Mouse (Mus musculus): ENCODE measurements around the gene Gm3336. TPM values are rescaled to one million over a fixed set of nuclear protein-coding genes. Genes with fewer than 3 reads are reported as not detected.

Gene Gm3336
- not detected in 2 replicates for polyA plus RNA-seq (2011; ENCODE audit: insufficient read depth, insufficient read length, low replicate concordance, missing spikeins)

GRCm38 (mm10) chr8:70718297-70718696 lies at the start of gene Gm3336:
TSS of gene Gm3336 (plus strand) at chr8:70718543.
- Histone ChIP-seq H3K27ac (ENCODE audit: control insufficient read depth, insufficient read depth, low read depth, low read length, poor library complexity) (no peak within 1 kb of the TSS; the same call in 1 of the 2 replicates), H3K4me3 (replicated peaks; ENCODE audit: control insufficient read depth, low read depth, low read length) (no peak within 1 kb of the TSS), H3K4me1 (ENCODE audit: control insufficient read depth, insufficient read depth, low read length) (no peaks in the 10 kb centered on the region)
- peak; percentile 78 for TF ChIP-seq CTCF (IDR thresholded peaks at IDR 0.05; ENCODE audit: control insufficient read depth, insufficient read depth, low read length)
- TF ChIP-seq POLR2A (IDR thresholded peaks at IDR 0.05; ENCODE audit: borderline replicate concordance, control insufficient read depth, low read depth, low read length), result no peak; the same call in 1 of the 2 replicates
- 2% methylated on average over 19 of the region's 19 CpGs for WGBS

GRCm38 (mm10) chr8:70671615-70672324 lies 46.6 kb upstream of the Gm3336 start:
- peaks cover 6% of the 10 kb centered on the region; the same call in 1 of the 2 replicates for H3K4me1 ChIP-seq (ENCODE audit: control insufficient read depth, insufficient read depth, low read length)
- H3K4me3 ChIP-seq (replicated peaks; ENCODE audit: control insufficient read depth, low read depth, low read length), result no peak overlapping the region
- H3K27ac ChIP-seq (ENCODE audit: control insufficient read depth, insufficient read depth, low read depth, low read length, poor library complexity), result no peak overlapping the region
- WGBS, result 88% methylated on average over 10 of the region's 10 CpGs
- TF ChIP-seq POLR2A (IDR thresholded peaks at IDR 0.05; ENCODE audit: borderline replicate concordance, control insufficient read depth, low read depth, low read length) (no peak), CTCF (IDR thresholded peaks at IDR 0.05; ENCODE audit: control insufficient read depth, insufficient read depth, low read length) (no peak)

GRCm38 (mm10) chr8:70672325-70673078 lies 45.8 kb upstream of the Gm3336 start:
- Histone ChIP-seq H3K4me3 (replicated peaks; ENCODE audit: control insufficient read depth, low read depth, low read length) (peak overlapping the region; percentile 48), H3K27ac (ENCODE audit: control insufficient read depth, insufficient read depth, low read depth, low read length, poor library complexity) (peak overlapping the region; percentile 23), H3K4me1 (ENCODE audit: control insufficient read depth, insufficient read depth, low read length) (peaks cover 6% of the 10 kb centered on the region; the same call in 1 of the 2 replicates)
- 34% methylated on average over 19 of the region's 19 CpGs for WGBS
- no peak for TF ChIP-seq POLR2A (IDR thresholded peaks at IDR 0.05; ENCODE audit: borderline replicate concordance, control insufficient read depth, low read depth, low read length)
- TF ChIP-seq CTCF (IDR thresholded peaks at IDR 0.05; ENCODE audit: control insufficient read depth, insufficient read depth, low read length), result no peak

- WGBS, result under 1% methylated on average over 60 of the region's 60 CpGs
- H3K4me1 ChIP-seq (ENCODE audit: control insufficient read depth, insufficient read depth, low read length), result peaks cover 8% of the 10 kb centered on the region; the same call in 1 of the 2 replicates
- TF ChIP-seq POLR2A (IDR thresholded peaks at IDR 0.05; ENCODE audit: borderline replicate concordance, control insufficient read depth, low read depth, low read length) (no peak; the same call in 1 of the 2 replicates), CTCF (IDR thresholded peaks at IDR 0.05; ENCODE audit: control insufficient read depth, insufficient read depth, low read length) (peak; percentile 92)
- peak within 1 kb of the TSS; percentile 94 for H3K27ac ChIP-seq (ENCODE audit: control insufficient read depth, insufficient read depth, low read depth, low read length, poor library complexity)
- peak within 1 kb of the TSS; percentile 70 for H3K4me3 ChIP-seq (replicated peaks; ENCODE audit: control insufficient read depth, low read depth, low read length)
Observed at GRCm38 (mm10) chr8:70673079-70673856, 45.1 kb upstream of the Gm3336 start, which contains the start of gene Lsm4. TSS of gene Lsm4 (plus strand) at chr8:70673248.

- WGBS, result 78% methylated on average over 3 of the region's 3 CpGs
- peaks cover 10% of the 10 kb centered on the region for H3K4me1 ChIP-seq (ENCODE audit: control insufficient read depth, insufficient read depth, low read length)
Observed at GRCm38 (mm10) chr8:70674109-70674508, 44.2 kb upstream of the Gm3336 start.

GRCm38 (mm10) chr8:70674716-70675115 lies 43.6 kb upstream of the Gm3336 start:
- TF ChIP-seq CTCF (IDR thresholded peaks at IDR 0.05; ENCODE audit: control insufficient read depth, insufficient read depth, low read length), result no peak
- WGBS, result 29% methylated on average over 4 of the region's 4 CpGs
- no peak overlapping the region for H3K4me3 ChIP-seq (replicated peaks; ENCODE audit: control insufficient read depth, low read depth, low read length)
- H3K4me1 ChIP-seq (ENCODE audit: control insufficient read depth, insufficient read depth, low read length), result peaks cover 10% of the 10 kb centered on the region
- peak overlapping the region; percentile 5 for H3K27ac ChIP-seq (ENCODE audit: control insufficient read depth, insufficient read depth, low read depth, low read length, poor library complexity)

More at GRCm38 (mm10) chr8:70674109-70674508, 44.2 kb upstream of the Gm3336 start:
- Histone ChIP-seq H3K27ac (ENCODE audit: control insufficient read depth, insufficient read depth, low read depth, low read length, poor library complexity) (peak overlapping the region; percentile 94), H3K4me3 (replicated peaks; ENCODE audit: control insufficient read depth, low read depth, low read length) (peak overlapping the region; percentile 70)
- no peak for TF ChIP-seq CTCF (IDR thresholded peaks at IDR 0.05; ENCODE audit: control insufficient read depth, insufficient read depth, low read length)
- TF ChIP-seq POLR2A (IDR thresholded peaks at IDR 0.05; ENCODE audit: borderline replicate concordance, control insufficient read depth, low read depth, low read length), result no peak

- TF ChIP-seq CTCF (IDR thresholded peaks at IDR 0.05; ENCODE audit: control insufficient read depth, insufficient read depth, low read length), result no peak
- TF ChIP-seq POLR2A (IDR thresholded peaks at IDR 0.05; ENCODE audit: borderline replicate concordance, control insufficient read depth, low read depth, low read length), result no peak
- WGBS, result 17% methylated on average over 1 of the region's 1 CpGs
- peaks cover 10% of the 10 kb centered on the region for H3K4me1 ChIP-seq (ENCODE audit: control insufficient read depth, insufficient read depth, low read length)
Observed at GRCm38 (mm10) chr8:70675336-70675735, 43.0 kb upstream of the Gm3336 start.

More at GRCm38 (mm10) chr8:70675336-70675735, 43.0 kb upstream of the Gm3336 start:
- H3K27ac ChIP-seq (ENCODE audit: control insufficient read depth, insufficient read depth, low read depth, low read length, poor library complexity), result no peak overlapping the region
- no peak overlapping the region for H3K4me3 ChIP-seq (replicated peaks; ENCODE audit: control insufficient read depth, low read depth, low read length)

All from bone marrow, adult 2 months (tissue).